Mouse (Mus musculus) kidney, adult 2 months (tissue): ENCODE measurements around the gene Zfp318. TPM values are rescaled to one million over a fixed set of nuclear protein-coding genes. Genes with fewer than 3 reads are reported as not detected.

Source experiments
- DNase-seq: peaks from one replicate; pipeline ENCODE4 v3.0.0; 2021
- H3K27ac ChIP-seq: fragments of 200-500 bp; 2 replicates; pipeline ENCODE4 v1.5.1; 2012; ENCODE audit warnings: low read depth, low read length, control low read depth, inconsistent platforms; ENCODE audit not compliant: insufficient read depth
- H3K27me3 ChIP-seq: fragments of 200-500 bp; replicated peaks from 2 replicates; pipeline ENCODE4 v1.6.1; 2012; ENCODE audit warnings: mild to moderate bottlenecking, moderate library complexity, low read length, inconsistent platforms; ENCODE audit not compliant: control insufficient read depth, insufficient read depth
- H3K36me3 ChIP-seq: fragments of 200-500 bp; 2 replicates; pipeline ENCODE4 v1.6.1; 2012; ENCODE audit warnings: mild to moderate bottlenecking, moderate library complexity, low read length, inconsistent platforms; ENCODE audit not compliant: control insufficient read depth, insufficient read depth
- H3K4me1 ChIP-seq: fragments of 200-500 bp; 2 replicates; pipeline ENCODE4 v1.6.1; 2011; ENCODE audit warnings: low read length; ENCODE audit not compliant: control insufficient read depth, insufficient read depth
- H3K4me3 ChIP-seq: fragments of 200-500 bp; 2 replicates; pipeline ENCODE4 v1.5.1; 2011; ENCODE audit warnings: mild to moderate bottlenecking, low read depth, low read length, control low read depth; ENCODE audit not compliant: insufficient read depth
- CTCF ChIP-seq: fragments of 200-500 bp; conservative IDR thresholded peaks from 2 replicates; pipeline ENCODE4 v1.5.1; 2011; ENCODE audit warnings: low read depth, mild to moderate bottlenecking, control low read depth, low read length, moderate library complexity, mixed read lengths; ENCODE audit not compliant: insufficient read depth, insufficient read length
- POLR2A ChIP-seq: fragments of 200-500 bp; IDR thresholded peaks from one replicate; pipeline ENCODE4 v1.6.1; 2011; ENCODE audit warnings: low read depth, low read length, control low read depth
- WGBS: fragments of 180-500 bp; shearing (Covaris S2); methylation state at CpG from one replicate; pipeline ENCODE4 v1.1.7; 2018; 5-methylcytosine and 5-hydroxymethylcytosine counted together
- polyA plus RNA-seq: library from polyadenylated mRNA; depleted of rRNA; stranded (reverse); fragments of >200 nt; gene quantifications from 2 replicates; pipeline ENCODE4 v1.2.3, GENCODE M21; 2012; rRNA removed

Gene Zfp318
- polyA plus RNA-seq = 11.8 and 14.3 TPM in 2 replicates

GRCm38 (mm10) chr17:46383294-46384060 lies at the start of gene Zfp318:
Gene Zfp318 (plus strand): TSS chr17:46383731.
- TF ChIP-seq POLR2A (peak; percentile 30), CTCF (no peak)
- WGBS = 1% methylated on average over 85 of the region's 105 CpGs
- Histone ChIP-seq H3K27me3 (no peaks in the 10 kb centered on the region), H3K27ac (peak within 1 kb of the TSS; percentile 64), H3K4me1 (peaks cover 9% of the 10 kb centered on the region; the same call in 1 of the 2 replicates), H3K4me3 (peak within 1 kb of the TSS; percentile 89), H3K36me3 (no peaks in the 10 kb centered on the region)
- peak; percentile 98 for DNase-seq

- no peak overlapping the region for H3K4me3 ChIP-seq
- TF ChIP-seq POLR2A (no peak), CTCF (peak; percentile 56; the same call in 1 of the 2 replicates)
Measured at GRCm38 (mm10) chr17:46336475-46336874, 47.1 kb upstream of the Zfp318 start.

DNA sequence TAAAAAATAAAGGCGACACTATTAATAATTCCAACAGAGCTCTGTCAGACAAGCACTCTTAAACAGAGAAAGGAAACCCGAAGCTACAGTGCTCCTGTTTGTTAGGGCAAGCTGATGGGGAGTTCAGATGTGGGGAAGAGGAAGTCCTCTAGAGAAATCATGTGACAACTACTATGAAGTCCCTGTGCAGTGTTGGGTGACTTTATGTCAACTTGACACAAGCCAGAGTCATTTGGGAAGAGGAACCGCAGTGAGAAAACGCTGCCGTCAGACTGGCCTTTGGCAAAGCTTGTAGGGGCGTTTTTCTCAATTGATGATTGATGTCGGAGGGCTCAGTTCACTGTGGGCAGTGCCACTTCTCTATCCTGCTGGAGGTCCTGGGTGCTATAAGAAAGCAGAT lies 42.3 kb upstream of the Zfp318 start:
- H3K4me3 ChIP-seq = no peak overlapping the region
- no peak for TF ChIP-seq CTCF
- no peak for TF ChIP-seq POLR2A
- WGBS = 71% methylated on average over 7 of the region's 7 CpGs
- no peak for DNase-seq
- no peaks in the 10 kb centered on the region for H3K27me3 ChIP-seq
- no peaks in the 10 kb centered on the region for H3K4me1 ChIP-seq
- no peaks in the 10 kb centered on the region for H3K36me3 ChIP-seq
- H3K27ac ChIP-seq = no peak overlapping the region

More at GRCm38 (mm10) chr17:46336475-46336874, 47.1 kb upstream of the Zfp318 start:
- H3K27me3 ChIP-seq = no peaks in the 10 kb centered on the region
- H3K36me3 ChIP-seq = no peaks in the 10 kb centered on the region
- WGBS = 28% methylated on average over 5 of the region's 5 CpGs
- no peaks in the 10 kb centered on the region for H3K4me1 ChIP-seq
- DNase-seq = no peak
- no peak overlapping the region for H3K27ac ChIP-seq

GRCm38 (mm10) chr17:46351026-46351700 lies 32.4 kb upstream of the Zfp318 start:
- WGBS = 64% methylated on average over 8 of the region's 8 CpGs
- Histone ChIP-seq H3K4me3 (no peak overlapping the region), H3K27me3 (no peaks in the 10 kb centered on the region), H3K27ac (peak overlapping the region; percentile 96), H3K4me1 (peaks cover 3% of the 10 kb centered on the region; the same call in 1 of the 2 replicates), H3K36me3 (no peaks in the 10 kb centered on the region)
- TF ChIP-seq CTCF (no peak), POLR2A (no peak)
- DNase-seq = peak; percentile 84

DNA sequence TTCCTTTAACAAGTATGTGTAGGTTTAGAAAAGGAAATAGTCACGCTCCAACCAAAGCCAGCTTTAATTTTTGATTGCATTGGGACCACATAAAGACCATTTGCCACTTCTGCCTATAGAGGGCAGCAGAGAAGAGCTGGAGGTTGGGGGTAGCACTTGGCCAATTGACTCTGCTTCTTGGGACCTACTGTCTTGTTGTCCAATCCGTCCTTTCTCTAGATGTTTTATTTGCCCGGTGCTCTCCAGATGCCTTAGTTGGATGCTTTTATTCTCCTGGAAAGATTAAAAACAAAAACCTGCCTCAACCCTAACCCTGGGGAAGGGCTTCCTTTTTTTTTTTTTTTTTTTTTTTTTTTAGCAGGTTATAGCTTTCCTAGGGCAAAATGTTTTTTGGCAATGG lies 11.7 kb upstream of the Zfp318 start:
- H3K27me3 ChIP-seq = no peaks in the 10 kb centered on the region
- TF ChIP-seq POLR2A (no peak), CTCF (peak; percentile 79)
- no peak overlapping the region for H3K4me3 ChIP-seq
- WGBS = 66% methylated on average over 3 of the region's 3 CpGs
- peak; percentile 55 for DNase-seq
- no peaks in the 10 kb centered on the region for H3K36me3 ChIP-seq
- no peak overlapping the region for H3K27ac ChIP-seq
- H3K4me1 ChIP-seq = no peaks in the 10 kb centered on the region

- DNase-seq = no peak
- Histone ChIP-seq H3K36me3 (no peaks in the 10 kb centered on the region), H3K27ac (no peak overlapping the region), H3K27me3 (no peaks in the 10 kb centered on the region), H3K4me3 (no peak overlapping the region), H3K4me1 (no peaks in the 10 kb centered on the region; the same call in 1 of the 2 replicates)
- no peak for TF ChIP-seq POLR2A
- TF ChIP-seq CTCF = no peak
- WGBS = 88% methylated on average over 3 of the region's 3 CpGs
Measured at GRCm38 (mm10) chr17:46378564-46378963, 5.0 kb upstream of the Zfp318 start.
